Mouse (Mus musculus) cerebellum, adult 18-20 months (tissue): ENCODE data around the gene Herpud1.

ENCODE experiments used
- DNase-seq, 2 experiments: peaks; one replicate each; pipeline ENCODE4 v3.0.0; 2021

Herpud1 gene

DNA sequence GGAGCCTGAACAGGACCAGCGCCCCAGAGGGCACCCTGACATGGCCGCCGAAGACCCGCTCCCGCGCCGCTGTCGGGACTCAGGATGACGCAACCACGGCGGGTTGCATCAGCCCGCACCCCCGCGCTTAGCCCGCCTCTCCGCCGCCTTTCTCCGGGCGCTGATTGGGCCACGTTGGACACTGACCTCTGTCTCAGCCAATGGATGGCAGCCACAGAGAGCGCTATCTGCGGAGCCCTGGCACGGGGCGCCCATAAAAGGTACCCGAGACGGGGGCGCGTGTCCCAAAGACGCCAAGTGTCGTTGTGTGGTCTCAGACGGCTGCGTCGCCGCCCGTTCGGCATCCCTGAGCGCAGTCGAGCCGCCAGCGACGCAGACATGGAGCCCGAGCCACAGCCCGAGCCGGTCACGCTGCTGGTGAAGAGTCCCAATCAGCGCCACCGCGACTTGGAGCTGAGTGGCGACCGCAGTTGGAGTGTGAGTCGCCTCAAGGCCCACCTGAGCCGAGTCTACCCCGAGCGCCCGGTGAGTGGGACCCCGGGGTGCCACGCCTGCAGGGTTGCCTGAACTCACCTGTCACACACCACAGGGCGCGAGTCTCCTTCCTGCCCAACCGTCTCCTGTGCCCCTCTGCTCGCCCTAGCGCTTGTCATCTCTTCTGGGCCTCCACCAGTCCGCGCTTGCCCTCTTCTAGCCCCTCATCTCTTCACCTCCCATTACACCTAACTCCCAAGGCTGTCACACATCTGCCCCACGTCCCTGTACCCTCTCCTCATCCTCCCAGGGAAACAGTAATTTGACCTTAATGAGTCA lies at the start of gene Herpud1:
Herpud1 (plus strand) TSS at position 225 of the 813 bp plus-strand sequence.
- DNase-seq, result peak; percentile 98 to 99

DNA sequence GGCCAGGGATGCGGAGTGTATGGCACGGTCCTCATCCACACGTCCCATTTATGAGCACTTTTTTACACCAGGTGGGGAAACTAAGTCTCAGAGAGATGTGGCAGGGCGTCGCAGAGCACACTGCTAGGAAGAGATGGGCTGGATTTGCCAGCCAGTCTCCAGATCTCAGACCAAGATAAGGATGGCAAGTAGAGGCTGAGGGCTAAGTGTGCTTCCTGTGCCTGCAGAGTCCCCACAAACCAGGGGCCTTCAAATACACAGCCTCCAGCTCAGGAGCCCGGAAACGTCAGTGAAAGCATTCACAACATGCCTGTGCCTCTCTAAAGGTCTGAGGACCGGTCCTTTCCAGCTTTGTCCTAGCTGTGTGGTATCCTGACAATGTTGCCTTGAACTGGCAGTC lies 48.7 kb upstream of the Herpud1 start:
- DNase-seq, result no peak

DNA sequence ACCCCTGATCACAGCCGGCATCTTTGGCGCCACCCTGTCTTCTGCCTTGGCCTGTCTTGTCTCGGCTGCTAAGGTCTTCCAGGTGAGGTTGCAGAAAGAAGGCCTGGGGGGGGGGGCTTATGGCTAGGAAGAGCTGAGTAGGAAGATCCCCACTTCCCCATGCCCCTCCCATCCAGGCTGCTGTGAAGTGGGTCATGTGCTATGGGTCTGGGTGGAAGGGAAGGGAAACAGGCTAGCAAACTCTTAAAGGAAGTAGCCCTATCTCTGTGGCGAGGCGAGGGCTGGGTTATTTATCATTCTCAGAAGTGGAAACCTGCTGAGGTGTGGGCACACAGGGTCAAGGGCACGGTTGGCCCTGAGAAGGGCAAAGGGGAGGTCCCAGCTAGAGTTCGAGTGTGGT lies 45.4 kb upstream of the Herpud1 start:
- no peak for DNase-seq

DNA sequence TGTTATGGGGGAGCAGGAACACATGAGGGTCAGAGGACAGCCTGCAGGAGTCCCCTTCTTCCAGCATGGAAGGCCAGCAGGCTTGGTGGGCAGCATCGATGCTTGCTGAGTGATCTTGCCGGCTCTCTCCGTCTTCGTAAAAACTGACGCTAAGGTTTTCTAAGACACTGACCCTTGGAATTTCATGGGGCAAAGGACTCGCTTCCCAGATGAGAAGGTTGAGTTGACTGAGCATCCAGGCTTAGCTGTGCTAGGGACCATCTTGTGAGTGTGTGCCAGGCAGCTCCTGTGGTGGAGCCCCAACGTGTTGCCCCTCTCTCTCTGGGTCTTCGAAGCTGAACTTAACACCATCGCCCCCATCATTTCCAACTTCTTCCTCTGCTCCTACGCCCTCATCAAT lies 43.5 kb upstream of the Herpud1 start:
- DNase-seq, result no peak

DNA sequence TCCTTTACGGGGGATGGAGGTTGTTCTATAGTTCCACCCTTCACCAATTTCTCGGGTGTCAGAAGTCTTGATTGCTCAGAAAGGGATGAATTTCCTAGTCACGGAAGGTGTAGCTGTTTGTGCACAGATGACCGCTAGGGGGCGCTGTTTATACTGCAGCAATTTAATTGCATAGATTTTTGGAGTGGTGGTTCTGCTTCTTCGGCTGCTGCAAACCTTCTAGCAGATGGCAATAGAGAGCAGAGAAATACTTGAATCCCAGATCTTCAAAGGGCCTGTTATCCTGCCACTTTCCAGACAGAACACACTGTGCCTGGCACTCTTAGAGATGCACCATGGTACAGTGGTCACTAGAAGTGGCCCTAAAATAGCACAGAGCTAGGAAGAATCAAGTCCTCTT lies 42.9 kb upstream of the Herpud1 start:
- peak; percentile 69 to 80 for DNase-seq

DNA sequence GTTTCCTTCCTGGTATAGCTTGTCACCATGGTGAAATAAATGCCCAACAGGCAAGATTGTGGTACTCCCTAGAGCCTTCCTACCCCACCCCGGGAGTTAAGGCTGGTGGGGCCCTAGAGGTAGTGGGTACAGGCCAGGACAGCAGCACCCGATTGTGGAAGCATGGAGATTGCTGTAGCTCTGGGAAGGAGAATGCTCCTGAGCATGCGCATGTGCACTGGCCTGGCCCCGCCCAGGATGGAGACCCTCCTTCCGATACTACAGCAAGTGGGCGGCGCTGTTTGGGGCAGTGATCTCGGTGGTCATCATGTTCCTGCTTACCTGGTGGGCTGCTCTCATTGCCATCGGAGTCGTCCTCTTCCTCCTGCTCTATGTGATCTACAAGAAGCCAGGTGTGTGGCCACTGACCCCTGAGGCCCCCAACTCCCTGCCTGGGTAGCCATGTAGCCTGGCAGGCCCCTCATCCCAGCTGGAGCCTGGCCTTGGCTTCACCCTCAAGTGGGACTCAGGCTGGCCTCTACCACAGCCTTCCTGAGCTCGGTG lies 42.4 kb upstream of the Herpud1 start:
- DNase-seq, result no peak

DNA sequence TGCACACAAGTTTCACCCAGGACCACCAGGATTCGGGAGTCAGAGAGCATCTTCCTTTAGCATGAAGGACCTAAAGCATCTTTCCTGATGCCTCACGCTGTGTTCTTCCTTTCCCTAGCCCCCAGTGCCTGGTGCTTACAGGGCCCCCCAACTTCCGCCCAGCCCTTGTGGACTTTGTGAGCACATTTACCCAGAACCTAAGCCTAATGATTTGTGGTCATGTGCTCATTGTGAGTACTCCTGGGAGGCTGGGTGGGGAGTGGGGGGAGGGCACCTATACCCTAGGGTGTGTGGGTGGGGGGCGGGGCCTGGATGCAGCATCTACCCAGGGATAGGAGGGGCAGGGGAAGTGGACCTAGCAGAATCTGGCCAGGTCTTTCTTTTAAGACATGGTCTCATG lies 40.6 kb upstream of the Herpud1 start:
- DNase-seq, result no peak

DNA sequence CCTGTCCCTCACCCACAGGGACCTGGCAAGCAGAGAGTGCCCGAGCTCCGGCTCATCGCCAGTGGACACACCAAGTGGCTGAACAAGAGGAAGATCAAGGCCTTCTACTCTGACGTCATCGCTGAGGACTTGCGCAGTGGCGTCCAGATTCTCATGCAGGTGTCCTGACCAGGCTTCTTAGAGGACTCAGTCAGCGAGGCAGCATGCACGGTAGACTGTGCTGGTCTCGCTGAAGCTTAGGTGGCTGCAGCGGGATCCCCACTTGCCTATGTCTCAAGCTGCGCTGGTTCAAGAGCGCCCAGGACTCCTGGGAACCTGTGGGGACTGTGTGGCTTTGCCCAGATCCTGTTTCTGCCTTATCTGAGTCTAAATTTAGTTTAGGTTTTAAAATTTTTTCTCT lies 40.0 kb upstream of the Herpud1 start:
- no peak for DNase-seq

DNA sequence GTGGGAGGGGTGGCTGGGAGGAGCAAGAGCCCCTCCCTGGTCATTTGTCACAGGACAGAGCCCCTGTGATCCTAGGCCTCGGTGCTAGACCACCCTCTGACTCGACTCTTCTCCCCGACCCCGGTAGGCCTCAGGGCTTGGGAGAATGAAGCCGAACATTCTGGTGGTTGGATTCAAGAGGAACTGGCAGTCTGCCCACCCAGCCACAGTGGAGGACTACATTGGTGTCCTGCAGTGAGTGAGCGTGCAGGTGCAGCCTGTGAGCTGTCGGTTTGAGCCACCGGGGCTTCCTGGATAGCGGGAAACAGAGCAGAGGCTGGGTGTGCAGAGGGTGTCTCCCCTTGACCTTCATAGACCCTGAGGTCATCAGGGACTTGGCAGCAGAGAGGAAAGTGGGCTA lies 37.8 kb upstream of the Herpud1 start:
- DNase-seq, result no peak

DNA sequence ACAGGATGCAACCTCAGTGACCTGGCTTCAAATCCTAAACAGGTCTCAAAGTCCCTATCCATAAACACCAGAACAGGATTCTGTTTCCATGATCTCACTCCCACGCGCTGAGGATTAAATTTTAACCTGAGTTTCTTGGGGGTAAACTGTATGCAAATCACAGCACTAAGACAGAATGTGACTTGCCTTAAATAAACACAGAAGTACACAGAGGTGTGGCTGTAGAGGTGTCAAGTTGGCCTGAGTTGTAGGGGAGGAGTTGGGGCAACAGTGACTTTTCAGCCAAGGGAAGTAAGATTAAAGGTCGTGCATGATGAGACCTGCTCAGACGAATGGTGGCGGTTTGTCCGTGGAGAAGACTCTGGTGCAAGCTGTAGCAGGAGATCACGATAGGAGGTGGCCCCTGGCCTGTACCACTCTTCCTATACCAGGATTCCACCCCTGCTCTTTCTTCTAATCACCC lies 32.1 kb upstream of the Herpud1 start:
- no peak for DNase-seq

DNA sequence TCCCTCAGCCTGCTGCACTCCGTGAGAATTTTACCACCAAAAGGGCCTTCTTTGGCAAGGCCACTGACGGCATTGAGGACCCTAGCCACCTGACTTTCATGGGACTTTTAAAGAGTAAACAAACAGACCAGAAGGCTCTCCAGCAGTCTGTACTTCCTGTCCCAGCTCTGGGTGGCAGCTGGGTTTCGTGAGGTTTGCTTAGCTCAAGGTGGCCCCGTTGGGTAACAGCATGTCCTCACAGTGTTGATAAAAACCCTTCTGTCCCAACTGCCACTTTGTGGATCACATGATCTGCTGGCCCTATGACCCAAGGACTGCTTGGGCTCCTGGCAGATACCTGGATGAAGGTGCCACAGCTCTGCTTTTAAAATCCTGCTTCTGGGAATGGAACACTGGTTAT lies 31.7 kb upstream of the Herpud1 start:
- DNase-seq, result no peak

DNA sequence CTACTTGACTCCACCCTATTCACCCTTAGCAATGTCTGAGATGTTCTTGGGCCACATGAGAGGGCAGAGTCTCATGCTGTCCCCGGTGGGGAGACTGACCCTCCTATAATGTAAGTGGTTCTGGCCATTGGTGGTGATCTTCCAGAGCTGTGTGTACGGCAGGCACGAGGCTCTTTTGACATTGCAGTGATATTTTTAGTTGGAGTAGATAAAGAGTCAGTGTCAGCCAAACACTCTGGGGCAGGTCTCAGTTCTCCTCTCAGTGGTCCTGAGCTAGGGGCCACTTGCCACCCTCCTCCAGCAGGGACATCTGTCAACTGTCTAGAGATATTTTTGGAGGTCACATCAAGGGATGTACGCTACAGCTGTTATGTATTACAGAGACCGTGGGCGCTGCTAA lies 29.0 kb upstream of the Herpud1 start:
- DNase-seq, result no peak

DNA sequence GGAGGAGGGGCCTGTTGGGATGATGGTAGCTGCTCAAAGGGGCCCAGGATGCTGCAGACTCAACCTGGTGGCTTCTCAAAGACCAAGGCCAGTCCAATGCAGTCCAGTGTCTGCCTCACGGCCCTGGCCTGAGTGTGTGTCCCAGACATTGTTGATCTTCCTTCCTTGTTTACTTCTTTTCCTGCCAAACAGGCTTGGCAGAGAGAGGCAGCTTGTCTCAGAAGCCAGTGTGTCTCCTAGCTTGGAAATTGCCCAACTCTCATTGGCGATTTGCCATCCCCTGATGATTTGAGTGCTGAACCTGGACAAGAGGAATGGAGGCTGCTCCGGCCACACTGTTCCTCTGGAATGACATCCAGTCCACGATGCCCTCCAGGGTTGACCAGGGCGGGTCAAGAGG lies 27.7 kb upstream of the Herpud1 start:
- peak; percentile 75 to 79 for DNase-seq

DNA sequence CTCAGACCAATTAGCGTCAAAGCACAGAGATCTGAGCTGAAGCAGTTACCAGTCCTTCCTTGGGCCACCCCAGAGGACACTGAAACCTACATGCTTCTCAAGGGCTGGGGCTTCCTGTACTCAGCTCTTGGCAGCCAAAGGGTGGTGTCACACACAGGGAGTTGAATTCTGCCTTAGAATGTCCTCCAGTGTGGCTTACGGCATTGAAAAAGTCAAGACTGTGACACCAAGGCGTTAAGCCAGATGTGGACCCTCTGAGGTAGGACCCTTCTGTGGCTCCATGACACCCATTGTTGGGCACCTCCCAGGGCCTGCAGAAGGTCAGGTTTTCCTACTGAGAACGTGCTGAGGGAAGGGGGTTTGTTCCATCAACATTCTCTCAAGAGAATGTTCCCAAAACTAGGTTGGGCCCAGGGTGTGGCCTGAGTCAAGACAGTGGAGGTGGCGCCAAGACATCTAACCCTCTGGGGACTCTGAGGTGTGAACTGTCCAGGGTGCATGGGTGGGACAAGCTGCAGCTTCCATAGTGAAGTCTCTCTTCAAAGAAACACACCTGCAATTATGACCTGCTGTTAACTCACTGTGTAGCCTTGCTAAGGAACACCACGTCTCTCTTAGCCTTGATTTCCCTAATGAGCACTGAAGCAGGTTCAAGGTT lies 24.3 kb upstream of the Herpud1 start:
- no peak for DNase-seq

DNA sequence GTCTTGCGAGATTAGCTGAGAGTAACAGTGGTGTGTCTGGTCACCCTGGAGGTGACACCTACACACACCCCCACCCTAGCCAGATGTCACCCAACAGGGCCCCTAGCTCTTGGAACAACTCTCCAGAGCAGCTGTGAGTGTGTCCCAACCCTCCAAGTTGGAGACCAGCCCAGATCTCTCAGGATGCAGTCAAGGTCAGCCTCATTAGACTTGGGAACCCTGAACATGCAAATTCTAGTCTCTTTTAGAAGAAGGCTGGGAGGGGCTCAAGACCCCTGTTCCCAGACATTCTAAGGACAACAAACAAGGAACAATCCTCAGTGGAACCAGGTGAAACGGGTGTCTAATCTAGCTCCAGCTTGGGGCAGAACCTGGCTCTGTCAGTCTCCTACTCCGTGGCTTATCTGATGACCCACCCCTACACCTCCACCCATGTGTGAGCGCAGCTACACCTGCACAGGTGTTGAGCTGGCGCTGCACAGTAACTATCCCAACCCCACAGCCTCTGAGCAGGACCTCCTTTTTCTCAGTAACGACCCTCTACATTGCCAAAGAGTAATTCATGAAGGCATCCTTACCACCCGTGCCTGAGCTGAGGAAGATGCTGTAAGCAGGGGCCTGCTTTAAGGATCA lies 23.5 kb upstream of the Herpud1 start:
- DNase-seq, result no peak

DNA sequence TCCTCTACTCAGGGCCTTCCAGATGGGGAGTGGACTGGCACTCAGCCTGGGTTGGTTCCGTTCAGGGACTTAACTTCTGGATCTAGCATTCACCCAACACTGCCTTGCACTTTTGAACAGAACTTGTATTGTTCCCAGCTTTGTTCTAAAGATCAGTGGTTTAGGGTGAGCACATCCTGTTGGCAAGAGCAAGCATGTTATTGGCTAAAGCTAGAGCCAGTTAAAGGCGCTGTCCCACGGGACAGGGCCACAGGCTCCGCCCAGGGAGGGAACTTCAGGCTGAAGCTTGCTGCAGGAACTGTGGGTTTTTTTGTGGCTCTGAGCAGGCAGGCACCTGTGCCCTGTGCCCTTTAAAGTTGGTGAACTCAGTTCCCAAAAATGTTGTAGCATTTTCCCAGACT lies 22.9 kb upstream of the Herpud1 start:
- DNase-seq, result no peak

DNA sequence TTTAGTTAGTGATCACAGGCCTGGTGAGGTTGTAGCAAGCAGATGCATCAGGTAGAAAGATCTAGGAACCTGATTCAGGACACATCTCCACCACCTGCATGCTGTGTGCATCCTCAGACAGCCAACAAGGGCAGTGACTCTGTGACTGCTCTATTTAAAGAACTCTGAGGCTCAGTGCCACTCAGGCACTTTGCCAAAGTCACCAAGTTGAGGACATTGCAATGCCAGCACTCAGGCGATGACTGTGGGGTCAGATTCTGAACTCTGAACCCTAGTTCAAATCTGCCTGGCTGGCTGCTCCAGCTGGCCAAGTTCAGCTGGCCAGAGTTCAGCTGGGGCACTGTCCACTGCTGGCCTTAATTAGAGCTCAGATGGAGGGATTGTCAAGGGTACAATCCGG lies 22.3 kb upstream of the Herpud1 start:
- peak; percentile 21 to 28 for DNase-seq

DNA sequence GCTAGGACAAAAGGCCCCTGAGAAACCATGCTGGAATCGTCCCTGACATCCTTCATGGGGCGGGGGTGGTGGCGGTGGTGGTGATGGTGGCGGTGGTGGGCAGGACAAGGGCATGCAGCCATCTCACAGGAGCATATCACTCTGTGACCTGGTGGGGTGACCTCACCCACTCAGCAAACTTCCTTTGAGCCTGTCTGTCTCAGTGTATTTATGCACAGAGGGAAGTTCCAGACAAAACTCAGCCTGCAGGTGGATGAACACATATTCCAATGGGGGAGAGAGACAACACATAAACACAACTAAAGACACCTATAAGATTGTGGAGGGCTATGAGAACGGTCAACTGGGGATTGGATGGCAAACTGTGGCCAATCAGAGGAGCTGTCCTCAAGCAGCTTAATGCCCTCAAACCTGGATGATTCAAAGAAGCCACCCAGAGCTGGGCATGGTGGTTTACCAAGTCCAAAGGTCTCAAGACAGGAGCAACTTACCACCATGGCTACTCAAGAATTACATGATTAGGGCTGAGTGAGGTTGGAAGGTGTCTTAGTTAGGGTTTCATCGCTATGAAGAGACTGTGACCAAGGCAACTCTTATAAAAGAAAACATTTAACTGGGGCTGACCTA lies 21.4 kb upstream of the Herpud1 start:
- no peak for DNase-seq

DNA sequence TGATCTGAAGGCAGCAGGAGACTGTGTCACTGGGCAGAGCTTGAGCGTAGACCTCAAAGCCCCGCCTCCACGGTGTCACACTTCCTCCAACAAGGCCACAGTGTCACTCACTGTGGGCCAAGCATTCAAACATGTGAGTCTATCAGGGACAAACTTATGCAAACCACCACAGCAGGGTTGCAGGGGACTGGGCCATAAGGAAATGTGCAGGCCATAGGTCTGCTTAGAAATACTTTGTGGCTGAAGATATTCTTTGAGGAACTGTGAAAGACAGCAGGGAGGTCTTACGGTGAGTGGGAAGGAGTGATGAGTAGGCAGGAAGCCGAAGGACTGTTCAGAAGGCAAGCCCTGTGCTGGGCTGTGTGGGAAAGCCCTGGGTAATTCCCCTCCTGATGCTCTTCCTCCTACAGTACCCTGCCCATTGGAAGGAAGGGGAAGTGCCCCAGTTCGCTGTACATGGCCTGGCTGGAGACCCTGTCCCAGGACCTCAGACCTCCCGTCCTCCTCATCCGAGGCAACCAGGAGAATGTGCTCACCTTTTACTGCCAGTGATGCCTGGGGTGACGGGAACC lies 20.7 kb upstream of the Herpud1 start:
- no peak for DNase-seq

DNA sequence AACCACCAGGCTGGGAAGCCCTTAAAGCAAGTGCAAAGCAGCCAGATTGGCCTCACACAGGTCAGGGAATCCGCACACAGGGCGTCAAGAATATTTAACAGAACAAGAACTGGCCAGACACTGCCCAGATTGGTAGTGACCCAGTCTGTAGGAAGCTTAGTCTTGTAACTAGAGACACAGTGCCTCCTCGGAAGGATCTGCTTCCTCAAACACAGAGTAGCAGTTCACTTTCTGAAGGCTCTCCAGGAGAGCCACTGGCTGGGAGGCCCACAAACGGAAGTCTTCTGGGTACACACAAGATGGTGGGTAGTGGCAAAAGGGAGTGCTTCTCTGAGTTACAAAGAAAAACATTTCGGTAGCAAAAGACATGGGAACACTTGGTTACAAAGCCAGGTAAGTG lies 15.4 kb upstream of the Herpud1 start:
- DNase-seq, result no peak

DNA sequence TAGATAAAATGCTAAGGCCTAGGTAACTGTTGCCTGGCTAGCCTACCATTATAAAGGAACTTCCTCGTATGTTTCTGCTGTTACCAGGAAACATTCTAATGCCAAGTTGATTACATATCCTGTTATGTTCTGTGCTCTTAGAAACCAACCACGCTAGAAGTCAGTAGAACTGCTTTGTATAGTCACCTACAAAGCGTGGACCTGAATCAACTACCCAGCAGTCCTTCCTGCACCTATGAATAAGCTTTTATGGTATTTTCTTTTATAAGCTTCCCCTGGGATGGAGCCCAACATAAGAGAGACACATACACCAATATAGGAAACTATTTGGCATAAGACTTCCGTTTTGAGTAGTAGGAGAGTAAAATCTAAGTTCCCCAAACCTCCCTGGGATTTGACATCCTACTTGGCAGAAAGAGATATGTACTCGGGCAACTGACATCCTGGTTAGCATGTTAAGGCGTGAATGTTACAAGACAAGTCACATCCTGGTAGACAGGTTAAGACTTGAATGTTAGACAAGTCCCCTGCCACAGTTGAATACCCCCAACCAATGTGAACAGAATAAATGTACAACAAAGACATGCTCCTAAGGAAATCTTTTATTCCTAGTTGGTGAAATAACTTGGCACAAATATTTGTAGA lies 13.2 kb upstream of the Herpud1 start:
- DNase-seq, result no peak

DNA sequence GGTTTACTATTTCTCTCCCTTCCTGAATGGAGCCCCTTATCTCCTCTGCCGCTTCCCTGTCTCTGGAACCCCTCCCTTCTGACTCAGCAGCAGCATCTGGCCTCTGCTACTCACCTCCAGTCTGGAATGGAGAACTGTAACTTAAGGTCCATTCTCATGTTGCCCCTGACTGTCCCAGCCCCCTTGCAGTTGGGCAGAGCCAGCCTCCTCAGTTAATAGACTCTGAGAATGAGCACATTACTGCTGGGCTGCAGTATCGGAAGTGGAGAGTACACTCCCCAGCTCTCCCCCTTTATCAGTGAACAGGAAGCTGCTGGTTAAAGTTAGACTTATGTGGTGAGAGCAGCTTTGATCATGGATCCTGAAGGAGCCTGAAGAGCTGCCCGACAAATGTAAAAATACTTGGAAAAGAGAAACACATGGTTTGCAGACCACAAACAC lies 10.7 kb upstream of the Herpud1 start:
- DNase-seq, result no peak
